Comparison of ENCODE assay signal across 16 mouse cellular contexts in genomic region chr13:90912760-90913674, GRCm38 (mm10). TPM values are rescaled to one million over a fixed set of nuclear protein-coding genes. Genes with fewer than 3 reads are reported as not detected.
DNase-seq lines count a peak whose midpoint lies in the region; ATAC-seq and TF ChIP-seq lines count a peak whose summit lies in the region.
"Had no signal": no experiment of that assay in that cellular context is flagged by ENCODE, and none has a peak within 500 bp of the region (broad histone marks: within the 10 kb centered on the region; RNA-seq: fewer than 3 reads in every experiment).

No protein-coding gene starts in this region.

- WGBS in midbrain, embryonic 11.5 days = 76% methylated on average over 17 of the region's 17 CpGs
- 81% methylated on average over 17 of the region's 17 CpGs for WGBS in midbrain, embryonic 10.5 days
- 39% methylated on average over 17 of the region's 17 CpGs for WGBS in forebrain, embryonic 14.5 days
- WGBS in kidney, adult 2 months = 81% methylated on average over 17 of the region's 17 CpGs

- no peak overlapping the region for H3K9ac ChIP-seq in midbrain, embryonic 11.5 days (ENCODE audit: low read length)
- H3K9ac ChIP-seq in forebrain, embryonic 14.5 days (ENCODE audit: low read length) = no peak overlapping the region
- H3K9ac ChIP-seq: embryonic facial prominence, embryonic 12.5 days; heart, embryonic 12.5 days; intestine, embryonic 15.5 days; limb, embryonic 15.5 days had no signal

- no peaks in the 10 kb centered on the region; the same call in 1 of the 2 replicates for H3K4me1 ChIP-seq in midbrain, embryonic 11.5 days (ENCODE audit: control insufficient read depth, insufficient read depth, low read length)
- peaks cover 12% of the 10 kb centered on the region for H3K4me1 ChIP-seq in midbrain, embryonic 10.5 days
- H3K4me1 ChIP-seq in forebrain, embryonic 14.5 days (ENCODE audit: control insufficient read depth, insufficient read depth, low read length) = 0 out of 2 replicates have a peak, but pooled peaks cover 7% of the 10 kb centered on the region
- no peaks in the 10 kb centered on the region for H3K4me1 ChIP-seq in kidney, adult 2 months (ENCODE audit: control insufficient read depth, insufficient read depth, low read length)
- H3K4me1 ChIP-seq: embryonic facial prominence, embryonic 12.5 days; intestine, embryonic 15.5 days; limb, embryonic 15.5 days had no signal

- no peak for TF ChIP-seq POLR2A in kidney, adult 2 months (IDR thresholded peaks at IDR 0.05; ENCODE audit: low read depth, low read length)

- no peak for TF ChIP-seq CTCF in kidney, adult 2 months (conservative IDR thresholded peaks at IDR 0.05; ENCODE audit: insufficient read depth, insufficient read length, low read depth, low read length)

- H3K9me3 ChIP-seq in midbrain, embryonic 11.5 days (ENCODE audit: control insufficient read depth, low read length) = no peaks in the 10 kb centered on the region
- H3K9me3 ChIP-seq in midbrain, embryonic 10.5 days (replicated peaks) = no peaks in the 10 kb centered on the region
- no peaks in the 10 kb centered on the region for H3K9me3 ChIP-seq in forebrain, embryonic 14.5 days (replicated peaks; ENCODE audit: control insufficient read depth, low read length)
- H3K9me3 ChIP-seq: embryonic facial prominence, embryonic 12.5 days; heart, embryonic 12.5 days; intestine, embryonic 15.5 days; limb, embryonic 15.5 days had no signal

- no peak overlapping the region for H3K27ac ChIP-seq in midbrain, embryonic 11.5 days (ENCODE audit: low read depth, low read length)
- no peak overlapping the region; the same call in 1 of the 2 replicates for H3K27ac ChIP-seq in midbrain, embryonic 10.5 days (replicated peaks)
- peak overlapping the region; percentile 57 for H3K27ac ChIP-seq in forebrain, embryonic 14.5 days (ENCODE audit: low read depth, low read length)
- H3K27ac ChIP-seq in kidney, adult 2 months (ENCODE audit: insufficient read depth, low read depth, low read length) = no peak overlapping the region
- H3K27ac ChIP-seq: embryonic facial prominence, embryonic 12.5 days; gastrocnemius, adult 2 months; intestine, embryonic 15.5 days; limb, embryonic 15.5 days had no signal

- no peaks in the 10 kb centered on the region for H3K36me3 ChIP-seq in midbrain, embryonic 11.5 days (ENCODE audit: control insufficient read depth, insufficient read depth, low read length)
- H3K36me3 ChIP-seq in midbrain, embryonic 10.5 days = no peaks in the 10 kb centered on the region
- H3K36me3 ChIP-seq in forebrain, embryonic 14.5 days (ENCODE audit: control insufficient read depth, insufficient read depth, low read length) = no peaks in the 10 kb centered on the region
- H3K36me3 ChIP-seq in kidney, adult 2 months (ENCODE audit: control insufficient read depth, insufficient read depth, low read length) = no peaks in the 10 kb centered on the region
- H3K36me3 ChIP-seq: embryonic facial prominence, embryonic 12.5 days; heart, embryonic 12.5 days; intestine, embryonic 15.5 days; limb, embryonic 15.5 days had no signal

- DNase-seq in midbrain, embryonic 11.5 days (ENCODE audit: low spot score, missing footprints) = peak; percentile 78
- DNase-seq in midbrain, embryonic 10.5 days (ENCODE audit: low spot score) = no peak
- DNase-seq in forebrain, embryonic 14.5 days (ENCODE audit: low spot score) = peak; percentile 78
- peak; percentile 57 for DNase-seq in left cerebral cortex, postnatal 14 days (ENCODE audit: low spot score in 2 of 2)
- DNase-seq in right cerebral cortex, postnatal 36 days (ENCODE audit: low spot score in 2 of 2) = peak; percentile 20 to 38
- DNase-seq in kidney, adult 2 months = no peak
- DNase-seq in heart, postnatal 36 days = no peak
- DNase-seq: adrenal gland, postnatal 14 days; cerebellum, adult 8-10 months; gastrocnemius, adult 2 months; spleen, adult 18-20 months had no signal

- H3K27me3 ChIP-seq in midbrain, embryonic 11.5 days (ENCODE audit: control insufficient read depth, insufficient read depth, low read length) = no peaks in the 10 kb centered on the region
- no peaks in the 10 kb centered on the region for H3K27me3 ChIP-seq in midbrain, embryonic 10.5 days (ENCODE audit: low read depth, poor library complexity, severe bottlenecking)
- H3K27me3 ChIP-seq in forebrain, embryonic 14.5 days (replicated peaks; ENCODE audit: control insufficient read depth, insufficient read depth, low read length) = no peaks in the 10 kb centered on the region
- no peaks in the 10 kb centered on the region for H3K27me3 ChIP-seq in kidney, adult 2 months (replicated peaks; ENCODE audit: control insufficient read depth, insufficient read depth, low read length)
- H3K27me3 ChIP-seq: embryonic facial prominence, embryonic 12.5 days; heart, embryonic 12.5 days; intestine, embryonic 15.5 days; limb, embryonic 15.5 days had no signal

- no peak overlapping the region for H3K4me3 ChIP-seq in midbrain, embryonic 11.5 days (ENCODE audit: low read depth, low read length)
- H3K4me3 ChIP-seq in midbrain, embryonic 10.5 days = no peak overlapping the region
- no peak overlapping the region for H3K4me3 ChIP-seq in forebrain, embryonic 14.5 days (ENCODE audit: low read depth, low read length)
- no peak overlapping the region for H3K4me3 ChIP-seq in kidney, adult 2 months (ENCODE audit: insufficient read depth, low read depth, low read length)
- H3K4me3 ChIP-seq: embryonic facial prominence, embryonic 12.5 days; gastrocnemius, adult 2 months; heart, embryonic 12.5 days; intestine, embryonic 15.5 days; limb, embryonic 15.5 days had no signal

- intact Hi-C loops in left cerebral cortex, postnatal 14 days (cut with DNase I) = no loop called here
- intact Hi-C loops in heart, postnatal 36 days (cut with DNase I) = no loop called here

- H3K4me2 ChIP-seq in midbrain, embryonic 11.5 days = no peak overlapping the region
- H3K4me2 ChIP-seq in forebrain, embryonic 14.5 days (ENCODE audit: low read length) = peak overlapping the region; percentile 22; the same call in 1 of the 2 replicates
- H3K4me2 ChIP-seq: embryonic facial prominence, embryonic 12.5 days; heart, embryonic 12.5 days; intestine, embryonic 15.5 days; limb, embryonic 15.5 days had no signal

- ATAC-seq in midbrain, embryonic 11.5 days (ENCODE audit: low FRiP score) = no peak
- peak; percentile 79 for ATAC-seq in forebrain, embryonic 14.5 days
- ATAC-seq: intestine, embryonic 15.5 days; lung, postnatal 0 days had no signal

RNA-seq across cellular contexts. Expression of gene Atp6ap1l, which starts 7.9 kb away (rescaled TPM):
- polyA plus RNA-seq in midbrain, embryonic 11.5 days (2014; fragmentation: Nextera tagmentation; extraction: Ambion mirVana) = 0.18 and 0.30 TPM in 2 replicates
- not detected in 2 replicates for polyA plus RNA-seq in midbrain, embryonic 10.5 days (2016; fragmentation: Nextera tagmentation; extraction: Ambion mirVana)
- polyA plus RNA-seq in forebrain, embryonic 14.5 days (2014; fragmentation: Nextera tagmentation; extraction: Ambion mirVana) = 3.9 and 4.5 TPM in 2 replicates
- total RNA-seq in left cerebral cortex, postnatal 14 days (2021) = 10 to 100 TPM; 29.9 to 31.8 TPM
- 0.06 and 0.14 TPM in 2 replicates for polyA plus RNA-seq in kidney, adult 2 months (2012; rRNA removed)
- total RNA-seq in heart, postnatal 36 days (2021) = under 1 TPM; 0.49 to 0.78 TPM
- total RNA-seq: adrenal gland, postnatal 14 days; gastrocnemius, adult 2 months had no signal
- polyA plus RNA-seq: intestine, embryonic 15.5 days; limb, embryonic 15.5 days; lung, postnatal 0 days had no signal

RNA-seq across cellular contexts. Expression of gene Rps23, which starts 9.7 kb away (rescaled TPM):
- polyA plus RNA-seq in midbrain, embryonic 11.5 days (2014; fragmentation: Nextera tagmentation; extraction: Ambion mirVana) = 229 and 231 TPM in 2 replicates
- polyA plus RNA-seq in midbrain, embryonic 10.5 days (2016; fragmentation: Nextera tagmentation; extraction: Ambion mirVana) = 160 and 190 TPM in 2 replicates
- 146 and 210 TPM in 2 replicates for polyA plus RNA-seq in forebrain, embryonic 14.5 days (2014; fragmentation: Nextera tagmentation; extraction: Ambion mirVana)
- total RNA-seq in left cerebral cortex, postnatal 14 days (2021) = 100 to 1,000 TPM; 174 to 212 TPM
- polyA plus RNA-seq in kidney, adult 2 months (2012; rRNA removed) = 185 and 257 TPM in 2 replicates
- 100 to 1,000 TPM; 179 to 188 TPM for total RNA-seq in heart, postnatal 36 days (2021)

Comparison
In these comparisons a context has a peak if more than half of its experiments do, and no peak if none do; other contexts are left out.
1. DNase-seq: peak in midbrain, embryonic 11.5 days (single experiment), forebrain, embryonic 14.5 days (single experiment), left cerebral cortex, postnatal 14 days (2 of 2) and right cerebral cortex, postnatal 36 days (2 of 2); none in midbrain, embryonic 10.5 days (single experiment), kidney, adult 2 months (single experiment) and heart, postnatal 36 days (0 of 2).